Mouse (Mus musculus) layer of hippocampus, postnatal 36 days (tissue): ENCODE measurements around the gene Paqr7. TPM values are rescaled to one million over a fixed set of nuclear protein-coding genes. Genes with fewer than 3 reads are reported as not detected.

Source experiments
- DNase-seq, 2 experiments: peaks; one replicate each; pipeline ENCODE4 v3.0.0; 2022
- total RNA-seq, 2 experiments: library from RNA; stranded (reverse); gene quantifications; 2 replicates each; pipeline ENCODE4 v1.2.3; 2021

Gene Paqr7
- total RNA-seq = 10 to 100 TPM; 63.6 to 69.1 TPM

- peak; percentile 79 to 84 for DNase-seq
These were observed at the start of gene Paqr7 for GRCm38 (mm10) chr4:134496595-134497210. Gene Paqr7, plus strand, starts transcription at chr4:134496697.

GRCm38 (mm10) chr4:134447966-134448365, 48.5 kb upstream of the Paqr7 start:
- no peak for DNase-seq

GRCm38 (mm10) chr4:134449595-134450391, 46.7 kb upstream of the Paqr7 start:
- DNase-seq = no peak

GRCm38 (mm10) chr4:134450392-134451195, 45.9 kb upstream of the Paqr7 start:
- peak in 1 of 2 experiments; percentile 51 for DNase-seq

GRCm38 (mm10) chr4:134451484-134451883, 45.0 kb upstream of the Paqr7 start:
- no peak for DNase-seq

GRCm38 (mm10) chr4:134453619-134454400, 42.7 kb upstream of the Paqr7 start:
- no peak for DNase-seq

GRCm38 (mm10) chr4:134455310-134455709, 41.2 kb upstream of the Paqr7 start:
- DNase-seq = no peak

GRCm38 (mm10) chr4:134457130-134457825, 39.2 kb upstream of the Paqr7 start:
- DNase-seq = no peak

GRCm38 (mm10) chr4:134458856-134459255, 37.6 kb upstream of the Paqr7 start:
- DNase-seq = no peak

- DNase-seq = no peak
These were observed 36.2 kb upstream of the Paqr7 start for GRCm38 (mm10) chr4:134460277-134460676.

- no peak for DNase-seq
These were observed 35.2 kb upstream of the Paqr7 start for GRCm38 (mm10) chr4:134461252-134461651.

- no peak for DNase-seq
These were observed 30.7 kb upstream of the Paqr7 start for GRCm38 (mm10) chr4:134465789-134466188.

- no peak for DNase-seq
These were observed 29.9 kb upstream of the Paqr7 start for GRCm38 (mm10) chr4:134466381-134467262.

- no peak for DNase-seq
These were observed 28.9 kb upstream of the Paqr7 start for GRCm38 (mm10) chr4:134467435-134468214.

GRCm38 (mm10) chr4:134468215-134468575, 28.3 kb upstream of the Paqr7 start, which contains the start of gene Stmn1:
Gene Stmn1, plus strand, starts transcription at chr4:134468320.
- peak; percentile 94 for DNase-seq

- DNase-seq = peak; percentile 91 to 94
These were observed 27.8 kb upstream of the Paqr7 start for GRCm38 (mm10) chr4:134468578-134469266.

- no peak for DNase-seq
These were observed 27.1 kb upstream of the Paqr7 start for GRCm38 (mm10) chr4:134469341-134469796.

GRCm38 (mm10) chr4:134469985-134470384, 26.5 kb upstream of the Paqr7 start:
- no peak for DNase-seq

- no peak for DNase-seq
These were observed 25.0 kb upstream of the Paqr7 start for GRCm38 (mm10) chr4:134471469-134471868.
